Mouse (Mus musculus): ENCODE data around the gene Suox. TPM values are rescaled to one million over a fixed set of nuclear protein-coding genes. Genes with fewer than 3 reads are reported as not detected.

The Suox gene
- polyA plus RNA-seq, 1 experiment from 2014 or later, result 16.1 TPM

DNA sequence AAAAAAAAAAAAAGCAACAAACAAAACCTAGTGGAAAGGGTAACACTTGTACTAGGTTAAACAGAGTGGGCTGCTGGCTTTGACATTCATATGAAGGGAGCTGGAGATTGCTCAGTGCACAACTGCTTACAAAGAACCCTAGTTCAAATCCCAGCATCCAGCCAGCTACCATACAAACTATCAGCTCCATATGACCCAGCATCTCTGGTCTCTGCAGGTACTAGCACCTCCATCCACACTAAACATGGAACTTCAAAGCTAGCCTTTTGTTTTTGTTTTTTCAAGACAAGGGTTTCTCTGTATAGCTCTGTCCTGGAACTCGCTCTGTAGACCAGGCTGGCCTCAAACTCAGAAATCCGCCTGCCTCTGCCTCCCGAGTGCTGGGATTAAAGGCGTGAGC lies 51.2 kb downstream of the Suox start:
- H3K27ac ChIP-seq (ENCODE audit: low read depth, low read length), result no peak overlapping the region
- H3K36me3 ChIP-seq (ENCODE audit: control insufficient read depth, insufficient read depth, low read length), result peaks cover 13% of the 10 kb centered on the region
- WGBS, result 90% methylated on average over 4 of the region's 4 CpGs
- H3K27me3 ChIP-seq (replicated peaks; ENCODE audit: control insufficient read depth, insufficient read depth, low read length), result no peaks in the 10 kb centered on the region
- H3K9me3 ChIP-seq (ENCODE audit: control insufficient read depth, low read length), result no peaks in the 10 kb centered on the region
- H3K4me2 ChIP-seq (ENCODE audit: low read length), result no peak overlapping the region
- H3K4me1 ChIP-seq (ENCODE audit: control insufficient read depth, insufficient read depth, low read depth, low read length), result peaks cover 7% of the 10 kb centered on the region
- no peak overlapping the region for H3K9ac ChIP-seq (ENCODE audit: low read depth, low read length)
- no peak for ATAC-seq
- H3K4me3 ChIP-seq (ENCODE audit: low read length), result no peak overlapping the region

DNA sequence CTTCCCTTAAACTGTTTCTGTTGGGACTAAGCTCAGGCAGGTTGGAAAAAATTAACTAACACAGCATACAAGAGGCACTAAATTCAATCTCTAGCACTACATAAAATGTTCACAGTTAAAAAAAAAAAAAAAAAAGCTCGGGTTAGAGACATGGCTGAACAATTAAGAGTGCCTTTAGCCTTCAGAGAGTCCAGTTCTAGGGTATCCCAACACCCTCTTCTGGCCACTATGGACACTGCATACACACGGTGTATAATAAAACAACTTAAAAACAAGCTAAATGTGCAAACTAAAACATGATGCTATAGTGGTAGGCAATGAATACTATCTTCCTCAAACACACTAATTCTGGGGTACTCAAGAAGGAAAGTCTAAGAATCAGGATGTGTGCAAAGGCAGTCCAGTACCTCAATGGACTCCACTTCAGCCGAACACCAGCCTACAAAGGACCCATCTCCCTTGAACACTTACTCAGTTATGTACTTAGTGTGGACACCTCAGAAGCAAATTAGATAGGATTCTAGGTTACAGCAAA lies 51.8 kb downstream of the Suox start:
- H3K4me3 ChIP-seq (ENCODE audit: low read length), result no peak overlapping the region
- no peak overlapping the region for H3K9ac ChIP-seq (ENCODE audit: low read depth, low read length)
- no peak for ATAC-seq
- H3K9me3 ChIP-seq (ENCODE audit: control insufficient read depth, low read length), result no peaks in the 10 kb centered on the region
- no peaks in the 10 kb centered on the region for H3K27me3 ChIP-seq (replicated peaks; ENCODE audit: control insufficient read depth, insufficient read depth, low read length)
- peaks cover 13% of the 10 kb centered on the region for H3K36me3 ChIP-seq (ENCODE audit: control insufficient read depth, insufficient read depth, low read length)
- WGBS, result 84% methylated on average over 3 of the region's 3 CpGs
- H3K4me1 ChIP-seq (ENCODE audit: control insufficient read depth, insufficient read depth, low read depth, low read length), result peaks cover 7% of the 10 kb centered on the region
- H3K4me2 ChIP-seq (ENCODE audit: low read length), result no peak overlapping the region
- no peak overlapping the region for H3K27ac ChIP-seq (ENCODE audit: low read depth, low read length)

DNA sequence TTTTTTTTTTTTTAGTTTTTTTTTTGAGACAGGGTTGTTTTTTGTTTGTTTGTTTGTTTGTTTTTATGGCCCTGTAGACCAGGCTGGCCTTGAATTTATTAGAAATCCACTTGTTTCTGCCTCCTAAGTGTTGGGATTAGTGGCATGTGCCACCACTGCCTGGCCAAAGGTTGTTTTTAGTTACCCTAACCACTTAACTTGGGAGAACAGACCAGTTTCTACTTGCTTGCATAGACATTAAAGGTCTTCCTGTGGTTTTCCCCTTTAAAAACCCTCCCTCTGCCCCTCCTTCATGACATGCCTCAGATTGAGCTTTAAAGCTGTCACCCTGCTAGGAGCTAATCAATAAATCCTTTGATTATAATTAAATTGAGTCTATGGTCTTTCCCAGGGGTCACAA lies 53.6 kb downstream of the Suox start:
- Histone ChIP-seq H3K4me1 (ENCODE audit: control insufficient read depth, insufficient read depth, low read depth, low read length) (peaks cover 3% of the 10 kb centered on the region), H3K4me3 (ENCODE audit: low read length) (no peak overlapping the region), H3K36me3 (ENCODE audit: control insufficient read depth, insufficient read depth, low read length) (peaks cover 13% of the 10 kb centered on the region), H3K27ac (ENCODE audit: low read depth, low read length) (no peak overlapping the region), H3K27me3 (replicated peaks; ENCODE audit: control insufficient read depth, insufficient read depth, low read length) (no peaks in the 10 kb centered on the region), H3K9ac (ENCODE audit: low read depth, low read length) (no peak overlapping the region), H3K4me2 (ENCODE audit: low read length) (no peak overlapping the region), H3K9me3 (ENCODE audit: control insufficient read depth, low read length) (no peaks in the 10 kb centered on the region)
- no peak for ATAC-seq

Other genes with a start within 250 kb of the Suox start
- gene Smarcc2, start 214.8 kb downstream of the Suox start, polyA plus RNA-seq (2015; fragmentation: Nextera tagmentation; extraction: Ambion mirVana), result 136 and 168 TPM in 2 replicates
- gene Myl6, start 179.9 kb downstream of the Suox start, polyA plus RNA-seq (2015; fragmentation: Nextera tagmentation; extraction: Ambion mirVana), result 946 and 1,028 TPM in 2 replicates
- 6.7 and 7.1 TPM in 2 replicates for gene Myl6b, start 175.4 kb downstream of the Suox start, polyA plus RNA-seq (2015; fragmentation: Nextera tagmentation; extraction: Ambion mirVana)
- 13.5 and 16.6 TPM in 2 replicates for gene Esyt1, start 148.2 kb downstream of the Suox start, polyA plus RNA-seq (2015; fragmentation: Nextera tagmentation; extraction: Ambion mirVana)
- gene Zc3h10, start 126.3 kb downstream of the Suox start, polyA plus RNA-seq (2015; fragmentation: Nextera tagmentation; extraction: Ambion mirVana), result 16.7 and 17.0 TPM in 2 replicates
- 2,004 and 2,091 TPM in 2 replicates for gene Rpl41, start 124.8 kb downstream of the Suox start, polyA plus RNA-seq (2015; fragmentation: Nextera tagmentation; extraction: Ambion mirVana)
- 128 and 130 TPM in 2 replicates for gene Pa2g4, start 108.1 kb downstream of the Suox start, polyA plus RNA-seq (2015; fragmentation: Nextera tagmentation; extraction: Ambion mirVana)
- gene Erbb3, start 84.4 kb downstream of the Suox start, polyA plus RNA-seq (2015; fragmentation: Nextera tagmentation; extraction: Ambion mirVana), result 1.3 and 1.6 TPM in 2 replicates
- gene Rps26, start 47.3 kb downstream of the Suox start, polyA plus RNA-seq (2015; fragmentation: Nextera tagmentation; extraction: Ambion mirVana), result 296 and 313 TPM in 2 replicates
- 15.3 and 18.9 TPM in 2 replicates for gene Ikzf4, start 28.1 kb downstream of the Suox start, polyA plus RNA-seq (2015; fragmentation: Nextera tagmentation; extraction: Ambion mirVana)
- 118 and 130 TPM in 2 replicates for gene Rab5b, start 22.2 kb upstream of the Suox start, polyA plus RNA-seq (2015; fragmentation: Nextera tagmentation; extraction: Ambion mirVana)
- 0.83 and 0.97 TPM in 2 replicates for gene Pmel, start 30.1 kb upstream of the Suox start, polyA plus RNA-seq (2015; fragmentation: Nextera tagmentation; extraction: Ambion mirVana)
- gene Cdk2, start 31.0 kb upstream of the Suox start, polyA plus RNA-seq (2015; fragmentation: Nextera tagmentation; extraction: Ambion mirVana), result 18.3 and 24.2 TPM in 2 replicates
- gene Dgka, start 70.8 kb upstream of the Suox start, polyA plus RNA-seq (2015; fragmentation: Nextera tagmentation; extraction: Ambion mirVana), result 7.4 and 8.8 TPM in 2 replicates
- gene Pym1, start 73.8 kb upstream of the Suox start, polyA plus RNA-seq (2015; fragmentation: Nextera tagmentation; extraction: Ambion mirVana), result 40.8 and 46.3 TPM in 2 replicates
- gene Mmp19, start 116.8 kb upstream of the Suox start, polyA plus RNA-seq (2015; fragmentation: Nextera tagmentation; extraction: Ambion mirVana), result 0.45 and 0.74 TPM in 2 replicates
- 49.6 and 53.2 TPM in 2 replicates for gene Dnajc14, start 130.0 kb upstream of the Suox start, polyA plus RNA-seq (2015; fragmentation: Nextera tagmentation; extraction: Ambion mirVana)
- 19.6 and 20.4 TPM in 2 replicates for gene Tmem198b, start 130.3 kb upstream of the Suox start, polyA plus RNA-seq (2015; fragmentation: Nextera tagmentation; extraction: Ambion mirVana)
- gene Sarnp, start 143.3 kb upstream of the Suox start, polyA plus RNA-seq (2015; fragmentation: Nextera tagmentation; extraction: Ambion mirVana), result 137 and 142 TPM in 2 replicates
- gene Ormdl2, start 147.6 kb upstream of the Suox start, polyA plus RNA-seq (2015; fragmentation: Nextera tagmentation; extraction: Ambion mirVana), result 23.6 and 27.6 TPM in 2 replicates
- gene Gdf11, start 217.6 kb upstream of the Suox start, polyA plus RNA-seq (2015; fragmentation: Nextera tagmentation; extraction: Ambion mirVana), result 5.8 and 6.5 TPM in 2 replicates
- 322 and 343 TPM in 2 replicates for gene Cd63, start 226.9 kb upstream of the Suox start, polyA plus RNA-seq (2015; fragmentation: Nextera tagmentation; extraction: Ambion mirVana)
- gene Rdh5, start 248.8 kb upstream of the Suox start, polyA plus RNA-seq (2015; fragmentation: Nextera tagmentation; extraction: Ambion mirVana), result 29.6 and 30.0 TPM in 2 replicates
- gene Bloc1s1, start 250.0 kb upstream of the Suox start, polyA plus RNA-seq (2015; fragmentation: Nextera tagmentation; extraction: Ambion mirVana), result 247 and 278 TPM in 2 replicates

Data from hindbrain, embryonic 16.5 days (tissue).